Mouse (Mus musculus) small intestine, adult 2 months (tissue): Measurements from ENCODE around the gene Arl3.

Experiments used
- CTCF ChIP-seq: fragments of 200-500 bp; IDR thresholded peaks from 2 replicates; pipeline ENCODE4 v1.5.1; 2012; ENCODE audit warnings: low read depth, mild to moderate bottlenecking, control low read depth, inconsistent platforms, low read length, moderate library complexity, mixed read lengths; ENCODE audit not compliant: insufficient replicate concordance, insufficient read length; ENCODE audit errors: extremely low read depth
- POLR2A ChIP-seq: fragments of 200-500 bp; IDR thresholded peaks from 2 replicates; pipeline ENCODE4 v1.6.1; 2012; ENCODE audit warnings: low read depth, mild to moderate bottlenecking, control low read depth, inconsistent platforms, low read length, moderate library complexity

GRCm38 (mm10) chr19:46518352-46518787, 54.6 kb downstream of the Arl3 start:
- TF ChIP-seq POLR2A (no peak), CTCF (no peak)
